Mouse (Mus musculus): ENCODE data around the gene Il6st. TPM values are rescaled to one million over a fixed set of nuclear protein-coding genes. Genes with fewer than 3 reads are reported as not detected.

Il6st gene
- polyA plus RNA-seq, 1 experiment = 2.2 TPM

- TF ChIP-seq FLI1 (IDR thresholded peaks at IDR 0.05; ENCODE audit: low read length) (no peak), GATA1 (IDR thresholded peaks at IDR 0.05; ENCODE audit: borderline replicate concordance, low read length) (no peak)
- H3K36me3 ChIP-seq (replicated peaks; ENCODE audit: low read length) = no peaks in the 10 kb centered on the region
Observed at GRCm38 (mm10) chr13:112440668-112441067, 23.2 kb upstream of the Il6st start.

GRCm38 (mm10) chr13:112442867-112443529 lies 20.9 kb upstream of the Il6st start:
- peaks cover 41% of the 10 kb centered on the region for H3K4me1 ChIP-seq
- no peak overlapping the region for H3K4me3 ChIP-seq (replicated peaks)
- no peaks in the 10 kb centered on the region for H3K9me3 ChIP-seq
- peaks cover 2% of the 10 kb centered on the region for H3K27me3 ChIP-seq (replicated peaks)
- TF ChIP-seq GATA1 (IDR thresholded peaks at IDR 0.05; ENCODE audit: borderline replicate concordance, low read length) = no peak
- no peaks in the 10 kb centered on the region for H3K36me3 ChIP-seq (replicated peaks; ENCODE audit: low read length)

More at GRCm38 (mm10) chr13:112440668-112441067, 23.2 kb upstream of the Il6st start:
- peaks cover 2% of the 10 kb centered on the region for H3K27me3 ChIP-seq (replicated peaks)
- H3K4me3 ChIP-seq (replicated peaks) = no peak overlapping the region
- no peaks in the 10 kb centered on the region for H3K9me3 ChIP-seq
- H3K4me1 ChIP-seq = peaks cover 46% of the 10 kb centered on the region

GRCm38 (mm10) chr13:112447108-112447665 lies 16.7 kb upstream of the Il6st start:
- Histone ChIP-seq H3K9me3 (peaks cover 22% of the 10 kb centered on the region), H3K4me3 (replicated peaks) (no peak overlapping the region), H3K4me1 (peaks cover 17% of the 10 kb centered on the region), H3K27me3 (replicated peaks) (peaks cover 7% of the 10 kb centered on the region), H3K36me3 (replicated peaks; ENCODE audit: low read length) (peaks cover 4% of the 10 kb centered on the region)
- no peak for TF ChIP-seq FLI1 (IDR thresholded peaks at IDR 0.05; ENCODE audit: low read length)
- TF ChIP-seq GATA1 (IDR thresholded peaks at IDR 0.05; ENCODE audit: borderline replicate concordance, low read length) = no peak

GRCm38 (mm10) chr13:112450210-112450609 lies 13.7 kb upstream of the Il6st start:
- Histone ChIP-seq H3K9me3 (peaks cover 29% of the 10 kb centered on the region), H3K4me1 (peaks cover 26% of the 10 kb centered on the region), H3K36me3 (replicated peaks; ENCODE audit: low read length) (peaks cover 4% of the 10 kb centered on the region), H3K27me3 (replicated peaks) (peaks cover 11% of the 10 kb centered on the region), H3K4me3 (replicated peaks) (no peak overlapping the region)
- TF ChIP-seq GATA1 (IDR thresholded peaks at IDR 0.05; ENCODE audit: borderline replicate concordance, low read length) (no peak), FLI1 (IDR thresholded peaks at IDR 0.05; ENCODE audit: low read length) (no peak)

- H3K4me3 ChIP-seq (replicated peaks) = no peak overlapping the region
- TF ChIP-seq GATA1 (IDR thresholded peaks at IDR 0.05; ENCODE audit: borderline replicate concordance, low read length) (no peak), FLI1 (IDR thresholded peaks at IDR 0.05; ENCODE audit: low read length) (no peak)
- no peaks in the 10 kb centered on the region for H3K36me3 ChIP-seq (replicated peaks; ENCODE audit: low read length)
- peaks cover 6% of the 10 kb centered on the region for H3K9me3 ChIP-seq
- H3K27me3 ChIP-seq (replicated peaks) = peaks cover 8% of the 10 kb centered on the region
- H3K4me1 ChIP-seq = peaks cover 62% of the 10 kb centered on the region
Observed at GRCm38 (mm10) chr13:112457366-112457765, 6.5 kb upstream of the Il6st start.

GRCm38 (mm10) chr13:112458016-112458415 lies 5.9 kb upstream of the Il6st start:
- Histone ChIP-seq H3K4me1 (peaks cover 67% of the 10 kb centered on the region), H3K27me3 (replicated peaks) (peaks cover 8% of the 10 kb centered on the region), H3K4me3 (replicated peaks) (no peak overlapping the region), H3K36me3 (replicated peaks; ENCODE audit: low read length) (no peaks in the 10 kb centered on the region), H3K9me3 (peaks cover 6% of the 10 kb centered on the region)
- TF ChIP-seq GATA1 (IDR thresholded peaks at IDR 0.05; ENCODE audit: borderline replicate concordance, low read length) = no peak
- TF ChIP-seq FLI1 (IDR thresholded peaks at IDR 0.05; ENCODE audit: low read length) = no peak

GRCm38 (mm10) chr13:112458435-112459018 lies 5.3 kb upstream of the Il6st start:
- Histone ChIP-seq H3K4me3 (replicated peaks) (no peak overlapping the region), H3K4me1 (peaks cover 67% of the 10 kb centered on the region), H3K9me3 (peaks cover 2% of the 10 kb centered on the region), H3K27me3 (replicated peaks) (peaks cover 4% of the 10 kb centered on the region), H3K36me3 (replicated peaks; ENCODE audit: low read length) (no peaks in the 10 kb centered on the region)
- no peak for TF ChIP-seq GATA1 (IDR thresholded peaks at IDR 0.05; ENCODE audit: borderline replicate concordance, low read length)

GRCm38 (mm10) chr13:112459956-112460355 lies 3.9 kb upstream of the Il6st start:
- TF ChIP-seq FLI1 (IDR thresholded peaks at IDR 0.05; ENCODE audit: low read length) (no peak), GATA1 (IDR thresholded peaks at IDR 0.05; ENCODE audit: borderline replicate concordance, low read length) (no peak)
- Histone ChIP-seq H3K36me3 (replicated peaks; ENCODE audit: low read length) (no peaks in the 10 kb centered on the region), H3K4me1 (peaks cover 53% of the 10 kb centered on the region), H3K9me3 (no peaks in the 10 kb centered on the region), H3K4me3 (replicated peaks) (peak overlapping the region; percentile 8), H3K27me3 (replicated peaks) (peaks cover 4% of the 10 kb centered on the region)

GRCm38 (mm10) chr13:112462411-112462987 lies 1.4 kb upstream of the Il6st start:
- H3K27me3 ChIP-seq (replicated peaks) = no peaks in the 10 kb centered on the region
- peaks cover 8% of the 10 kb centered on the region for H3K36me3 ChIP-seq (replicated peaks; ENCODE audit: low read length)
- H3K4me3 ChIP-seq (replicated peaks) = no peak overlapping the region
- peaks cover 58% of the 10 kb centered on the region for H3K4me1 ChIP-seq
- TF ChIP-seq GATA1 (IDR thresholded peaks at IDR 0.05; ENCODE audit: borderline replicate concordance, low read length) (no peak), FLI1 (IDR thresholded peaks at IDR 0.05; ENCODE audit: low read length) (no peak)
- H3K9me3 ChIP-seq = no peaks in the 10 kb centered on the region

- Histone ChIP-seq H3K9me3 (no peaks in the 10 kb centered on the region), H3K4me1 (peaks cover 55% of the 10 kb centered on the region), H3K4me3 (replicated peaks) (peak overlapping the region; percentile 98), H3K27me3 (replicated peaks) (no peaks in the 10 kb centered on the region), H3K36me3 (replicated peaks; ENCODE audit: low read length) (peaks cover 11% of the 10 kb centered on the region)
- no peak for TF ChIP-seq GATA1 (IDR thresholded peaks at IDR 0.05; ENCODE audit: borderline replicate concordance, low read length)
Observed at GRCm38 (mm10) chr13:112463337-112463802, 500 bp upstream of the Il6st start.
